Mouse (Mus musculus) embryonic fibroblast, embryonic 13.5 days (primary cell): Measurements from ENCODE around the gene Pank4.

Experiments used
- CTCF ChIP-seq: IDR thresholded peaks from 2 replicates; pipeline ENCODE4 v1.5.1; 2011; ENCODE audit warnings: mild to moderate bottlenecking, control low read depth, low read length, moderate library complexity, borderline replicate concordance; ENCODE audit not compliant: insufficient read depth
- POLR2A ChIP-seq: IDR thresholded peaks from 2 replicates; pipeline ENCODE4 v1.6.1; 2011; ENCODE audit warnings: low read depth, mild to moderate bottlenecking, control low read depth, low read length, moderate library complexity

GRCm38 (mm10) chr4:154986750-154987149 lies 22.8 kb downstream of the Pank4 start:
- no peak for TF ChIP-seq POLR2A
- TF ChIP-seq CTCF = no peak
